ENCODE assay signal across 16 mouse cellular contexts in genomic region chr5:35653743-35654395, GRCm38 (mm10). TPM values are rescaled to one million over a fixed set of nuclear protein-coding genes. Genes with fewer than 3 reads are reported as not detected.
DNase-seq lines count a peak whose midpoint lies in the region; ATAC-seq and TF ChIP-seq lines count a peak whose summit lies in the region.
"Had no signal": no experiment of that assay in that cellular context is flagged by ENCODE, and none has a peak within 500 bp of the region (broad histone marks: within the 10 kb centered on the region; RNA-seq: fewer than 3 reads in every experiment).

No protein-coding gene starts in this region.

- H3K4me1 ChIP-seq in lung, embryonic 16.5 days (replicated peaks; ENCODE audit: control insufficient read depth, insufficient read depth, low read length), result no peaks in the 10 kb centered on the region; the same call in 1 of the 2 replicates
- H3K4me1 ChIP-seq in lung, adult 2 months (ENCODE audit: control insufficient read depth, insufficient read depth, low read length), result no peaks in the 10 kb centered on the region
- H3K4me1 ChIP-seq in stomach, embryonic 16.5 days (ENCODE audit: control insufficient read depth, insufficient read depth, low read length), result no peaks in the 10 kb centered on the region
- H3K4me1 ChIP-seq: kidney, embryonic 15.5 days had no signal

- no peak for TF ChIP-seq POLR2A in lung, adult 2 months (IDR thresholded peaks at IDR 0.05; ENCODE audit: borderline replicate concordance, extremely low read depth, low read depth, low read length)

- H3K9me3 ChIP-seq in lung, embryonic 16.5 days (ENCODE audit: control insufficient read depth, low read length), result no peaks in the 10 kb centered on the region
- no peaks in the 10 kb centered on the region for H3K9me3 ChIP-seq in stomach, embryonic 16.5 days (replicated peaks; ENCODE audit: control insufficient read depth, low read length)
- H3K9me3 ChIP-seq: kidney, embryonic 15.5 days had no signal

- DNase-seq in adrenal gland, postnatal 14 days, result peak; percentile 49
- DNase-seq in adrenal gland, postnatal 4 days (ENCODE audit: low spot score in 2 of 2), result no peak
- no peak for DNase-seq in lung, adult 2 months
- DNase-seq in gastrocnemius, postnatal 14 days, result peak; percentile 83
- DNase-seq in natural killer cell, adult 2 months (ENCODE audit: low spot score in 2 of 2), result no peak
- no peak for DNase-seq in cerebellum, postnatal 36 days
- DNase-seq: liver; lung, embryonic 14.5 days; thymus, postnatal 25 days had no signal

- ATAC-seq in lung, embryonic 16.5 days (ENCODE audit: low read depth), result 0 out of 2 replicates have a peak, but pooled peaks have one; percentile 36
- ATAC-seq in stomach, embryonic 16.5 days (ENCODE audit: insufficient read depth, low FRiP score), result peak; percentile 40; the same call in 1 of the 2 replicates
- ATAC-seq: hindbrain, embryonic 16.5 days; Patski had no signal

- no peaks in the 10 kb centered on the region for H3K27me3 ChIP-seq in lung, embryonic 16.5 days (ENCODE audit: control insufficient read depth, insufficient read depth, low read depth, low read length)
- no peaks in the 10 kb centered on the region for H3K27me3 ChIP-seq in stomach, embryonic 16.5 days (ENCODE audit: control insufficient read depth, insufficient read depth, low read length)
- H3K27me3 ChIP-seq: kidney, embryonic 15.5 days; Patski had no signal

- H3K4me3 ChIP-seq in lung, embryonic 16.5 days (ENCODE audit: low read length), result no peak overlapping the region
- H3K4me3 ChIP-seq in lung, adult 2 months (replicated peaks; ENCODE audit: extremely low read depth, low read depth, low read length), result no peak overlapping the region
- H3K4me3 ChIP-seq in stomach, embryonic 16.5 days (replicated peaks; ENCODE audit: low read length), result no peak overlapping the region
- H3K4me3 ChIP-seq: kidney, embryonic 15.5 days had no signal

- TF ChIP-seq CTCF in lung, adult 2 months (IDR thresholded peaks at IDR 0.05; ENCODE audit: insufficient read depth, low read length), result no peak

- no peak overlapping the region for H3K4me2 ChIP-seq in lung, embryonic 16.5 days (ENCODE audit: low read depth, low read length)
- no peak overlapping the region for H3K4me2 ChIP-seq in stomach, embryonic 16.5 days (ENCODE audit: low read depth, low read length)
- H3K4me2 ChIP-seq: kidney, embryonic 15.5 days; lung, embryonic 14.5 days had no signal

- intact Hi-C loops in gastrocnemius, postnatal 14 days (cut with DNase I; ENCODE audit: low total_unique reads), result no loop called here

- H3K9ac ChIP-seq in lung, embryonic 16.5 days (ENCODE audit: low read length), result no peak overlapping the region
- H3K9ac ChIP-seq in stomach, embryonic 16.5 days (ENCODE audit: low read length), result no peak overlapping the region
- H3K9ac ChIP-seq: kidney, embryonic 15.5 days; lung, embryonic 14.5 days had no signal

- no peak overlapping the region; the same call in 1 of the 2 replicates for H3K27ac ChIP-seq in lung, embryonic 16.5 days (ENCODE audit: low read length)
- H3K27ac ChIP-seq in stomach, embryonic 16.5 days (ENCODE audit: low read length), result no peak overlapping the region
- H3K27ac ChIP-seq: kidney, embryonic 15.5 days had no signal

- H3K36me3 ChIP-seq in lung, embryonic 16.5 days (ENCODE audit: control insufficient read depth, insufficient read depth, low read length), result no peaks in the 10 kb centered on the region
- no peaks in the 10 kb centered on the region for H3K36me3 ChIP-seq in stomach, embryonic 16.5 days (ENCODE audit: control insufficient read depth, insufficient read depth, low read length)
- H3K36me3 ChIP-seq: kidney, embryonic 15.5 days had no signal

- WGBS in lung, embryonic 16.5 days, result 55% methylated on average over 9 of the region's 9 CpGs
- 61% methylated on average over 9 of the region's 9 CpGs for WGBS in lung, adult 2 months
- 57% methylated on average over 9 of the region's 9 CpGs for WGBS in stomach, embryonic 16.5 days

RNA-seq across cellular contexts. Expression of gene Htra3, which starts 25.7 kb away (rescaled TPM):
- 49.7 TPM in 2 replicates for total RNA-seq in adrenal gland, postnatal 14 days (2021)
- total RNA-seq in adrenal gland, postnatal 4 days (2021), result 10 to 100 TPM; 39.0 to 45.2 TPM
- 36.9 and 37.9 TPM in 2 replicates for polyA plus RNA-seq in lung, embryonic 16.5 days (2015; fragmentation: Nextera tagmentation; extraction: Ambion mirVana)
- 59.4 and 80.1 TPM in 2 replicates for polyA plus RNA-seq in lung, adult 2 months (2012; rRNA removed)
- total RNA-seq in gastrocnemius, postnatal 14 days (2021), result 10 to 100 TPM; 49.9 to 54.6 TPM
- 67.7 and 77.5 TPM in 2 replicates for polyA plus RNA-seq in stomach, embryonic 16.5 days (2015; fragmentation: Nextera tagmentation; extraction: Ambion mirVana)
- total RNA-seq: common myeloid progenitor, adult 5-6 weeks; megakaryocyte-erythroid progenitor cell, adult 5-6 weeks had no signal

Comparison
In these comparisons a context has a peak if more than half of its experiments do, and no peak if none do; other contexts are left out.
1. DNase-seq: peak in adrenal gland, postnatal 14 days (single experiment) and gastrocnemius, postnatal 14 days (single experiment); none in adrenal gland, postnatal 4 days (0 of 2), lung, adult 2 months (single experiment), natural killer cell, adult 2 months (0 of 2) and cerebellum, postnatal 36 days (0 of 2).